Mouse (Mus musculus): ENCODE results near the gene Nav2. TPM values are rescaled to one million over a fixed set of nuclear protein-coding genes. Genes with fewer than 3 reads are reported as not detected.

The Nav2 gene
- polyA plus RNA-seq, 1 experiment from 2014 or later: 36.1 TPM

DNA sequence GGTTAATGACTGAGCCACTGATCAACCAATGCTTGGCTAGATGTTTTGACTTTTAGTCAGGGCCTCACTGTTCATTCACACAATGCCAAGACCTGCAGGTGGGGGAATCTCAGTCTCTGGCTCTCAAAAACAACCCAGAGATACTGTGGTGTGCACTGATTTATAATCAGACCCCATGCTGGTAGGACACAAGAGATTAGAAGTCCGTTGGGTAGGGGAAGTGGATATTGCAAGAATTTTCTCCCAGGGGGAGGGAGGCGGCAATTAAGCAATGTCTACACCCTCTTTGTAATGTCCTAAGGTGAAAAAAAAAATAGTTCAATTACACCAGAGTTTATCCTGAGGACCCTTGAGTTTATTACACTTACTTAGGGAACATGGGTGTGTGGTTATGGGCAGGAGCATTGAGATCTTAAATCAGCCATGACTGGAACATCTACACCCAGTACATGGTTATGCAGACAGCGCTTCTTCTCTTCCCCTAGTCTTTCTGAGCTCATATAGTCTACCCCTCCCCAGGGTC is 332.8 kb downstream of the Nav2 start:
- no peak for ATAC-seq (ENCODE audit: low FRiP score)
- Histone ChIP-seq H3K4me3 (ENCODE audit: low read depth, low read length) (no peak overlapping the region), H3K4me2 (replicated peaks; ENCODE audit: low read depth, low read length) (no peak overlapping the region), H3K4me1 (replicated peaks; ENCODE audit: control insufficient read depth, insufficient read depth, low read length) (0 out of 2 replicates have a peak, but pooled peaks cover 2% of the 10 kb centered on the region), H3K9me3 (ENCODE audit: control insufficient read depth, low read length) (no peaks in the 10 kb centered on the region), H3K27me3 (ENCODE audit: control insufficient read depth, insufficient read depth, low read length) (peaks cover under 1% of the 10 kb centered on the region; the same call in 1 of the 2 replicates), H3K27ac (ENCODE audit: low read depth, low read length) (no peak overlapping the region), H3K9ac (ENCODE audit: low read depth, low read length) (no peak overlapping the region), H3K36me3 (ENCODE audit: control insufficient read depth, insufficient read depth, low read length) (no peaks in the 10 kb centered on the region)
- WGBS: 69% methylated on average over 3 of the region's 3 CpGs
- no peak for DNase-seq (ENCODE audit: low spot score)

DNA sequence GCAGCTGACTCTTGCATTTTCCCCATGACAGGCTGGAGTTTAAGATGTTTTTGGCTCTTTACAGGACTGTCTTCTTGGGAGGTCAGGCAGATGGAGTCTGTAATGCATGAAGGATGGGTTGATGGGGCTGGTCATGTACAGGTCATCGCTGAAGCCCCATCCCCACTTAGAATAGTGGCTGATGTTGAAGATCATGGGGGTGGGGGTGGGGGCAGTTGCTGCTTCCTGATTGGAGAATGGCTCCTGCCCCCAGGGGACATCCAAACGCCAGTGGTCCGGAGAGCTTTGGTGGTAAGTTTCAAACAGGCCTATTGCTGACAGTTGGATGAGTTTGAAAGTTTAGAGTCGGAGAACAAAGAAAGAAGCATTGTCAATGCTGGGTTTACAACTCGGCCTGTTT is 333.7 kb downstream of the Nav2 start:
- H3K9me3 ChIP-seq (ENCODE audit: control insufficient read depth, low read length): no peaks in the 10 kb centered on the region
- H3K4me3 ChIP-seq (ENCODE audit: low read depth, low read length): no peak overlapping the region
- peaks cover 9% of the 10 kb centered on the region for H3K27me3 ChIP-seq (ENCODE audit: control insufficient read depth, insufficient read depth, low read length)
- no peak overlapping the region for H3K4me2 ChIP-seq (replicated peaks; ENCODE audit: low read depth, low read length)
- ATAC-seq (ENCODE audit: low FRiP score) (no peak), DNase-seq (ENCODE audit: low spot score) (no peak)
- H3K9ac ChIP-seq (ENCODE audit: low read depth, low read length): no peak overlapping the region
- 48% methylated on average over 5 of the region's 5 CpGs for WGBS
- H3K36me3 ChIP-seq (ENCODE audit: control insufficient read depth, insufficient read depth, low read length): no peaks in the 10 kb centered on the region
- H3K4me1 ChIP-seq (replicated peaks; ENCODE audit: control insufficient read depth, insufficient read depth, low read length): peaks cover 8% of the 10 kb centered on the region
- H3K27ac ChIP-seq (ENCODE audit: low read depth, low read length): no peak overlapping the region

DNA sequence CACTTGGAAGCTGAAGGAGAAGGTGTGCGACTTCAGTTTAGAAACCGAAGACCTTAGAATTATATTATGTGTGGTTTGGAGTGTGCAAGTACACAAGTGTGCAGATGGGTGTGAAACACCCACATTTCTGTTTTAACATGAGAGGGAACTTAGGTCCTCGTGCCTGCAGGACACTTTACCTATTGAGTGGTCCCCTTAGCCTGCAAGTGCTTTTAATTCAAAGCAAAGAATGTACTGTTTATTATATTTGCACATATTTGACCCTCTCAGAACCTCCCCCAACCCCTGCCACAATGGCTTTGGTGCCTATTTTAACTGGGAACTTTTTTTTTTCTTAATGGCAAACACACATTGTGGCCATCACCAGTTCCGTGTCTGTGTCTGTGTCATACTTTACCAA is 334.6 kb downstream of the Nav2 start:
- H3K9me3 ChIP-seq (ENCODE audit: control insufficient read depth, low read length): no peaks in the 10 kb centered on the region
- H3K9ac ChIP-seq (ENCODE audit: low read depth, low read length): no peak overlapping the region
- H3K27me3 ChIP-seq (ENCODE audit: control insufficient read depth, insufficient read depth, low read length): peaks cover 17% of the 10 kb centered on the region
- no peak overlapping the region for H3K27ac ChIP-seq (ENCODE audit: low read depth, low read length)
- ATAC-seq (ENCODE audit: low FRiP score): no peak
- H3K36me3 ChIP-seq (ENCODE audit: control insufficient read depth, insufficient read depth, low read length): no peaks in the 10 kb centered on the region
- H3K4me1 ChIP-seq (replicated peaks; ENCODE audit: control insufficient read depth, insufficient read depth, low read length): peaks cover 8% of the 10 kb centered on the region
- no peak overlapping the region for H3K4me3 ChIP-seq (ENCODE audit: low read depth, low read length)
- DNase-seq (ENCODE audit: low spot score): no peak
- H3K4me2 ChIP-seq (replicated peaks; ENCODE audit: low read depth, low read length): no peak overlapping the region
- WGBS: 87% methylated on average over 4 of the region's 4 CpGs

- Histone ChIP-seq H3K9ac (ENCODE audit: low read depth, low read length) (peak overlapping the region; percentile 73), H3K4me3 (ENCODE audit: low read depth, low read length) (peak overlapping the region; percentile 49), H3K36me3 (ENCODE audit: control insufficient read depth, insufficient read depth, low read length) (no peaks in the 10 kb centered on the region), H3K27me3 (ENCODE audit: control insufficient read depth, insufficient read depth, low read length) (peaks cover 25% of the 10 kb centered on the region), H3K27ac (ENCODE audit: low read depth, low read length) (0 out of 2 replicates have a peak overlapping the region, but pooled peaks have one; percentile 76), H3K4me1 (replicated peaks; ENCODE audit: control insufficient read depth, insufficient read depth, low read length) (peaks cover 8% of the 10 kb centered on the region), H3K4me2 (replicated peaks; ENCODE audit: low read depth, low read length) (peak overlapping the region; percentile 96), H3K9me3 (ENCODE audit: control insufficient read depth, low read length) (no peaks in the 10 kb centered on the region)
- DNase-seq (ENCODE audit: low spot score) (peak; percentile 96), ATAC-seq (ENCODE audit: low FRiP score) (peak; percentile 96)
- under 1% methylated on average over 47 of the region's 68 CpGs for WGBS
These were observed 337.2 kb downstream of the Nav2 start for GRCm38 (mm10) chr7:49245537-49246239.

DNA sequence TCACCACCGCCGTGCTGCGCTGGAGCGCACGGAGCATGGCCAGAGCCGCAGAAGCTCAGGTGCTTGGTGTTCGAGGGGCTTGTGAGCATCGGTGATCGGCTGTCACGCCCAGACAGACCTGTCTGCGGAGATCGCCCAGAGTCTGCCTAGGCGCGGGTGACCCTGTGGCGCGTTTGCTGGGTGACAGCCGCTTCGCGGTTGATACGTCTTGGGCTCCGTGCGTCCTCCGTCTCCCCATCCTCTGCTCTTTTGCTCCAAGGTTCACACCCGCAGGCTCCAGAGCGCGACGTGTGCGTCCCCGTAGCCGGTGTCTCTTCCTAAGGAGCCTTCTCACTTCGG is 337.7 kb downstream of the Nav2 start:
- Histone ChIP-seq H3K4me3 (ENCODE audit: low read depth, low read length) (peak overlapping the region; percentile 49), H3K4me1 (replicated peaks; ENCODE audit: control insufficient read depth, insufficient read depth, low read length) (peaks cover 6% of the 10 kb centered on the region), H3K27me3 (ENCODE audit: control insufficient read depth, insufficient read depth, low read length) (peaks cover 25% of the 10 kb centered on the region), H3K9me3 (ENCODE audit: control insufficient read depth, low read length) (no peaks in the 10 kb centered on the region), H3K27ac (ENCODE audit: low read depth, low read length) (no peak overlapping the region), H3K9ac (ENCODE audit: low read depth, low read length) (peak overlapping the region; percentile 44; the same call in 1 of the 2 replicates), H3K4me2 (replicated peaks; ENCODE audit: low read depth, low read length) (peak overlapping the region; percentile 96), H3K36me3 (ENCODE audit: control insufficient read depth, insufficient read depth, low read length) (no peaks in the 10 kb centered on the region)
- ATAC-seq (ENCODE audit: low FRiP score): no peak
- DNase-seq (ENCODE audit: low spot score): no peak
- WGBS: 0% methylated on average over 31 of the region's 31 CpGs

GRCm38 (mm10) chr7:49246584-49247481 is 338.3 kb downstream of the Nav2 start:
- 0 out of 2 replicates have a peak, but pooled peaks have one; percentile 1 for ATAC-seq (ENCODE audit: low FRiP score)
- H3K27ac ChIP-seq (ENCODE audit: low read depth, low read length): no peak overlapping the region
- peak overlapping the region; percentile 49 for H3K4me3 ChIP-seq (ENCODE audit: low read depth, low read length)
- no peaks in the 10 kb centered on the region for H3K36me3 ChIP-seq (ENCODE audit: control insufficient read depth, insufficient read depth, low read length)
- H3K4me1 ChIP-seq (replicated peaks; ENCODE audit: control insufficient read depth, insufficient read depth, low read length): peaks cover 6% of the 10 kb centered on the region
- DNase-seq (ENCODE audit: low spot score): peak; percentile 23
- peak overlapping the region; percentile 96 for H3K4me2 ChIP-seq (replicated peaks; ENCODE audit: low read depth, low read length)
- H3K9ac ChIP-seq (ENCODE audit: low read depth, low read length): peak overlapping the region; percentile 44; the same call in 1 of the 2 replicates
- no peaks in the 10 kb centered on the region for H3K9me3 ChIP-seq (ENCODE audit: control insufficient read depth, low read length)
- WGBS: 3% methylated on average over 50 of the region's 50 CpGs
- H3K27me3 ChIP-seq (ENCODE audit: control insufficient read depth, insufficient read depth, low read length): peaks cover 25% of the 10 kb centered on the region

DNA sequence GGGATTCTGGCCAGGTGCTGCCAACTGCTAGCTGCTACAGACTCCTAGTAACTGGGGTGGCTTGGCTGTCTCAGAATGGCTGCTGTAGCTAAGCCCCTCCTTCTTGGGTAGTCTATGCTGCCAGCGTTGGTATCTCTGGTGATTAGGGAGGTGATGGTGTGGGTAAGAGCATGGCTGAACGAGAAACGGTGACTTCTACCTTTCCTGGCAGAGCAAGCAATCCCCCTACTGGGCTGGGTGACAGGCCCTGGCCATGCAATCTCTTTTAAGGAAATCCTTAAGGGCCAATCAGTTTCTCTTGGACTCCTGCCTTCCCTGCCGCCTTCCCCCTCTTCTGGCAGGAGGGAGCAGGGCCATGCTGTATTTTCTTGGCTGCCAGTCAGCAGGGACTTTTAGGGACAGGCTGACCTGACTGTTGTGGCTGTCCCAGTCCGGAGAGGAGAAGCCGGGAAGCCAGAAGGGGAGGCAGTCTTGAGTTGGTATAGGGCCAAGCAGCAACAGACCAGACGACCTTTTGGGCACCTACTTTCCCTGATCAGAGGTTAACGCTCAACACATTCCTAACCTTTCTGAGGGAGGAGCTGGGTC is 339.3 kb downstream of the Nav2 start:
- WGBS: 29% methylated on average over 8 of the region's 8 CpGs
- 0 out of 2 replicates have a peak overlapping the region, but pooled peaks have one; percentile 4 for H3K4me2 ChIP-seq (replicated peaks; ENCODE audit: low read depth, low read length)
- H3K4me3 ChIP-seq (ENCODE audit: low read depth, low read length): no peak overlapping the region; the same call in 1 of the 2 replicates
- H3K27ac ChIP-seq (ENCODE audit: low read depth, low read length): no peak overlapping the region
- H3K27me3 ChIP-seq (ENCODE audit: control insufficient read depth, insufficient read depth, low read length): peaks cover 25% of the 10 kb centered on the region
- ATAC-seq (ENCODE audit: low FRiP score): no peak
- H3K9me3 ChIP-seq (ENCODE audit: control insufficient read depth, low read length): no peaks in the 10 kb centered on the region
- no peaks in the 10 kb centered on the region for H3K36me3 ChIP-seq (ENCODE audit: control insufficient read depth, insufficient read depth, low read length)
- H3K4me1 ChIP-seq (replicated peaks; ENCODE audit: control insufficient read depth, insufficient read depth, low read length): peaks cover 6% of the 10 kb centered on the region
- H3K9ac ChIP-seq (ENCODE audit: low read depth, low read length): no peak overlapping the region
- DNase-seq (ENCODE audit: low spot score): no peak

DNA sequence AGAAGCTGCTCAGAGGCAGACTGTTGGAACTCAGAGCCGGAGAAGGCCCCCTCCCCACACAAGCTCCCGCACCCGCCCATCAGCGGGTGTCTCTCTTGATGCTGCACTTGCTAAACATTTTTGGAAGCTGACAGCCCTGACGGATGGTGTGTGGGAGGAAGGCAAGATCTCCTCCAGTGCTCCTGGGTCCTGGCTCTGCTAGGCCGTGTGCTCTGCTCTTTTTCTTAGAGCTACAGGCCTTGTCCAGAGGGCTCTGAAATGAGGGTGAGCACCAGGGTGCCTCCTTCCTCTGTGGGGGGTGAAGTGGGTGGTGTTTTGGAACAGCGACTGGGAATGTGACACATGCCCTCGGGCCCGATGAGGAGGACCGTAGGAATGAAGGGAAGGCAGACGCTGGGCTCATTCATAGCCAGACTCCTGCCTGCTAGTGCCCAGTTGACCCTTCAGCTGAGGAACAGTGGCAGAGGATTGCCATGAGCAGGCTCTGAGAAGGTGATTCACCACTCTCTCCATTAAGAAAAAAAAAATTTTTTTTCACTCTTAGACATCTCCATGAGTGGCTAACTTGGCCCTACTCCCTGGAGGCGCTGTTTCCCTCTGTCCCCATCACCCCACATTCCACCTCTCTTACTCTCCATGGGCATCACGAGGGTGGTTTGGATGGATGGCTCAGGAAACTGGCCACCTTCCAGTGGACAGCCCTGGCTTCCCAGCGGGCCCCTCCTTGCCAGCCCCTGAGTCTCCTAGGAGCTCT is 340.0 kb downstream of the Nav2 start:
- H3K36me3 ChIP-seq (ENCODE audit: control insufficient read depth, insufficient read depth, low read length): no peaks in the 10 kb centered on the region
- ATAC-seq (ENCODE audit: low FRiP score): no peak
- peaks cover 6% of the 10 kb centered on the region for H3K4me1 ChIP-seq (replicated peaks; ENCODE audit: control insufficient read depth, insufficient read depth, low read length)
- H3K27me3 ChIP-seq (ENCODE audit: control insufficient read depth, insufficient read depth, low read length): peaks cover 25% of the 10 kb centered on the region
- no peak overlapping the region for H3K4me3 ChIP-seq (ENCODE audit: low read depth, low read length)
- no peak overlapping the region for H3K27ac ChIP-seq (ENCODE audit: low read depth, low read length)
- no peak overlapping the region for H3K9ac ChIP-seq (ENCODE audit: low read depth, low read length)
- H3K4me2 ChIP-seq (replicated peaks; ENCODE audit: low read depth, low read length): no peak overlapping the region
- no peaks in the 10 kb centered on the region for H3K9me3 ChIP-seq (ENCODE audit: control insufficient read depth, low read length)
- no peak for DNase-seq (ENCODE audit: low spot score)
- 38% methylated on average over 14 of the region's 14 CpGs for WGBS

All from hindbrain, embryonic 11.5 days (tissue).